Mouse (Mus musculus): ENCODE results near the gene Cldn34b2. TPM values are rescaled to one million over a fixed set of nuclear protein-coding genes. Genes with fewer than 3 reads are reported as not detected.
"Not testable (repeated sequence)": the region's sequence is repeated elsewhere in the genome, so short reads cannot be mapped to it uniquely, and the experiment has no call there.

Gene Cldn34b2
- polyA plus RNA-seq, 1 experiment from 2014 or later, result not detected

DNA sequence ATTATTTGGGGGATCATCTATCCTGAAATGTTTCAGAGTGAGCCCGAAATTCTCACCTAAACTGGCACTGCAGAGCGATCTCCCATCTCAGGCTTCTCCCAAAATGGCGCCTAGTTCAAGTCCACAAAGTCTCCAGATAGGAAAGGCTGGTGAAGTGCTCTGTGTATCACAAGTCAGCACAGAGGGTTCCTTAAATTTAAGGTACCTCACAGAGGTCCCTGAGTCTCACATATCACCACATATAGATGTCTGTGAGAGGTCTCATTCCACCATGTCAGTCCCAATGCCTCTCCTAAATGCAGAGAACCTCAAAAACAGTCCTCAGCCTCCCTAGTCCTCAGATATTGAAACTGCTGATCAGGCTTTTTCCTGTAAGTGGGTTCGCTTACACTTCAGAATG lies 34.6 kb downstream of the Cldn34b2 start, which contains the start of gene Magea2:
Gene Magea2 (minus strand): TSS at position 101 of the 400 bp plus-strand sequence.
- ATAC-seq (ENCODE audit: low FRiP score, low read depth); H3K9me3 ChIP-seq: not testable (repeated sequence)
- WGBS, result 96% methylated on average over 3 of the region's 4 CpGs

DNA sequence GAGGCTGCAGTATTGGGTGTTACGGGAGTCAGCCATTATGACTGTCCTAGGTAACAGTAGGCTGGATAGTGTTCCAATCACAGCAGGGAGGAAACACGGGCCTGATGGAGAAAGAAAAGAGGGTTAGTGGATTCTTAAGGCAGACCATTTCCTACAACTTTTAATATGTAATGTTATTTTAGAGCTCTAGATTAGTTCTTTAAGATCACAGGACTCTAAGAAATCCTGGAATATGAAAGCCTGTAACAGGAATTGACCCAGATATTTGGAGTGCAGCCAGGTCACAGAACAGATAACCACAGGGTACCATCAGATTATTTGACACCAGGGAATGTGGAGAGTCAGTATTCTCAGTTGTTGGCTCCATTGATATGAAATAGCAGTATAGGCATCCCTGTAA lies 38.5 kb downstream of the Cldn34b2 start, which contains the start of gene Magea1:
Gene Magea1 (minus strand): TSS at position 101 of the 400 bp plus-strand sequence.
- 100% methylated on average over 1 of the region's 2 CpGs for WGBS

More for the DNA sequence above, 34.6 kb downstream of the Cldn34b2 start, which contains the start of gene Magea2:
- not testable (repeated sequence) for H3K36me3 ChIP-seq; H3K4me2 ChIP-seq (replicated peaks); H3K4me1 ChIP-seq; H3K4me3 ChIP-seq; H3K9ac ChIP-seq (replicated peaks); H3K27me3 ChIP-seq; H3K27ac ChIP-seq (replicated peaks)

More for the DNA sequence above, 38.5 kb downstream of the Cldn34b2 start, which contains the start of gene Magea1:
- not testable (repeated sequence) for H3K4me3 ChIP-seq; H3K9me3 ChIP-seq; H3K4me2 ChIP-seq (replicated peaks); H3K9ac ChIP-seq (replicated peaks); H3K27me3 ChIP-seq; H3K36me3 ChIP-seq; ATAC-seq (ENCODE audit: low FRiP score, low read depth); H3K27ac ChIP-seq (replicated peaks); H3K4me1 ChIP-seq

Other genes starting within 250 kb of the Cldn34b2 start
- not detected in 2 replicates for gene Cldn34b1, start 238.1 kb downstream of the Cldn34b2 start, polyA plus RNA-seq (2016; fragmentation: Nextera tagmentation; extraction: Ambion mirVana)
- not detected in 2 replicates for gene Magea6, start 192.4 kb downstream of the Cldn34b2 start, polyA plus RNA-seq (2016; fragmentation: Nextera tagmentation; extraction: Ambion mirVana)
- gene Magea3, start 178.9 kb downstream of the Cldn34b2 start, polyA plus RNA-seq (2016; fragmentation: Nextera tagmentation; extraction: Ambion mirVana), result not detected in 2 replicates
- not detected in 2 replicates for gene Magea8, start 132.6 kb downstream of the Cldn34b2 start, polyA plus RNA-seq (2016; fragmentation: Nextera tagmentation; extraction: Ambion mirVana)
- gene Magea5, start 65.3 kb downstream of the Cldn34b2 start, polyA plus RNA-seq (2016; fragmentation: Nextera tagmentation; extraction: Ambion mirVana), result not detected in 2 replicates
- gene Magea1, start 38.6 kb downstream of the Cldn34b2 start, polyA plus RNA-seq (2016; fragmentation: Nextera tagmentation; extraction: Ambion mirVana), result not detected in 2 replicates
- not detected in 2 replicates for gene Magea2, start 34.7 kb downstream of the Cldn34b2 start, polyA plus RNA-seq (2016; fragmentation: Nextera tagmentation; extraction: Ambion mirVana)
- gene Sat1, start 88.0 kb upstream of the Cldn34b2 start, polyA plus RNA-seq (2016; fragmentation: Nextera tagmentation; extraction: Ambion mirVana), result 67.3 and 68.9 TPM in 2 replicates
- gene Acot9, start 134.0 kb upstream of the Cldn34b2 start, polyA plus RNA-seq (2016; fragmentation: Nextera tagmentation; extraction: Ambion mirVana), result 20.7 and 23.1 TPM in 2 replicates
- 193 and 197 TPM in 2 replicates for gene Prdx4, start 212.3 kb upstream of the Cldn34b2 start, polyA plus RNA-seq (2016; fragmentation: Nextera tagmentation; extraction: Ambion mirVana)

All from midbrain, embryonic 12.5 days (tissue).